Mouse (Mus musculus) adrenal gland, adult (tissue): ENCODE measurements around the gene Vopp1.
"Not testable (repeated sequence)": the region's sequence is repeated elsewhere in the genome, so short reads cannot be mapped to it uniquely, and the experiment has no call there.

Experiments used
- DNase-seq, 2 experiments: peaks; one replicate each; pipeline ENCODE4 v3.0.0; 2022 to 2023; ENCODE audit warnings: low spot score in 1 of 2; ENCODE audit not compliant: inconsistent age in 2 of 2

Gene Vopp1

DNA sequence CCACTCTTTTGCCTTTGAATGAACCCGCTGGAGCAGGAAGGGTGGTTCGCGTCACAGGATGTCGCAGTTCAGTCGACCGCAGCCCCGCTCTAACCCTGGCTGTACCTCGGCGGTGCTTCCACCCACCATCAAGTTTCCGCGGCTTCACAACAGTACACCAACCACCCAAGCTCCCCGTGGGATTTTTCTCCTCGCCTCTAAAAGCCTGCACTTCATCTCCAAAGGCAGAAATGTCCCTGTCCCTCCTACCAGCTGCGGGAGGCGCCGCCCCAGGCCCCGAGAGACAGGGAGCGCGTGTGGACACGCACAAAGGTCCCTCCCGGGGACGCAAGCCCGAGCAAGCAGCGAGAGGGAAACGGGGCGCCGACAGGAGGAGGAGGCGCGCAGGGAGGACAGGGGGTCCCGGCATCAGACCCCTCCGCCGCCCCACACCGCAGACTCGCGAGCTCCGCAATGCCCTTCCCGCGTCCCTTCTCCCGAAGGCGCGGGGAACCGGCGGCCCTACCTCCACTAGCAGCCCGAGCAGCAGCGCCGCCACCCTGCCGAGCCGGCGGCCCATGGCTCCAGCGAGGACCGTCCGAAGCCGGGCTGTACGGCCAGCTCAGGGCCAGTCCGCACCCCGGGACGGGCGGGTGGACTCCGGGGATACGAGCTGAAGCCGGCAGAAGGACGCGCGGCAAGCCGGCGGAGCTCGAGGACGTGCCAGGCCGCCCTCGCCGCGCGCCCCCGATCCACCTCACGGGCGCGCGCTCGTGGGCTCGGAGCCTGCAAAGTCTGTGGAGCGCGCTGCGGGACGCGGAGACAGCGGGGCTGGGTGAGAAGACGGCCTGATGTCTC lies at the start of gene Vopp1:
TSS of gene Vopp1 (minus strand) at position 738 of the 837 bp plus-strand sequence.
- DNase-seq = peak; percentile 75 to 93

DNA sequence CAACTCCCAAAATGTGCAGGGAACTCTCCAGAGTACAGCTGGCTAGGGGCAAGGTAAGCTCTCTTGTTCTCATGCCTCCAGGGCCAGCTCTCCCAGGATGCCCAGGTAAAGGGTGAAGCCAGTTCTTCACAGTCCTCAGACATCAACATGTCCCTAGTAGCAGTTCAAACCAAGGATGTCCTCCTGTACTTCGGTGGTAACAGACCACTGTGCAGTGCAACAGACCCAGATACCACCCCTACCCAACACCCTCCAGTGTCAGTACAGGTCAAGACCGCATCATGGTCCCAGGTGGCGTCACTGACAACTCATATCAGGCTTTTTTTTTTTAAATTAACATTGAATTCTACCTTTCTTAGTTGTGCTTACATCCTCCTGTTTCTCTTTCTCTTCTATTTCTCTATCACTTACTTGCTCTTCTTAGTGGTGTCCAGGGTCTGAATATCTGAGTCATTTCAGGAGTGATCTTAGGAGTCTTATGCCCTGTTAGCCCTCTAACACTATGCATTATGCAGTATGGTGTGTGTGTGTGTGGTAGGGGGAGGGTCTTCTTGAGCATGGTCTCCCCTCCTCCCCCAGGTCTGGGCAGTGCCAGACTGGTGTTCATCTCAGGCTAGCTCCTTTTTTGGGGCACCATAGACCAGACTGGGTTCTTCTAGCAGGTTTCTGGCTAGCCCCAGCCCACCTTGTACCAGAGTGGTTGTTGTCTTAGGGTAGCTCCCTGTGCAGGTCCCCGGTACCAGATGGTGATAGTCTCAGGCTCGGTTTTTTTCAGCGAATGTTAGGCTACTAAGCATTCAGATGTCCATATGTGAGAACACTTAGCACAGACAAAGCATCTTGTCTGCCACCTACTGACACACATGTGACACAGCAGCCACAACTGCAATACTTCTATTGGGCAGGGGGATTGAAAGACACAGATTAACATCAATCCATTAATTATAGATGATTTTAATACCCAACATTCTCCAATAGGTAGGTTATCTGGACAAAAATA lies 34.4 kb upstream of the Vopp1 start:
- DNase-seq = peak in 1 of 2 experiments; percentile 60

DNA sequence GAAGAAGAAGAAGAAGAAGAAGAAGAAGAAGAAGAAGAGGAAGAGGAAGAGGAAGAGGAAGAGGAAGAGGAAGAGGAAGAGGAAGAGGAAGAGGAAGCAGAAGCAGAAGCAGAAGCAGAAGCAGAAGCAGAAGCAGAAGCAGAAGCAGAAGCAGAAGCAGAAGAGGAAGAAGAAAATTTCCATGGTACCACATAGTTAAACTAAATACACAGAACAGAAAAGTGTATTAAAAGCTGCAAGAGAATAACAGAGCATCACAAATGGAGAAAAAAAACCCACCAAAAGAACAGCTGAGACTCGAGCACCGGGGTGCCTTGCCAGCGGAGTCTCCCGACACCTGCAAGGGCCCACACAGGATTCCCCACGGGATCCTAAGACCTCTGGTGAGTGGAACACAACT lies 26.2 kb upstream of the Vopp1 start:
- DNase-seq = not testable (repeated sequence)

DNA sequence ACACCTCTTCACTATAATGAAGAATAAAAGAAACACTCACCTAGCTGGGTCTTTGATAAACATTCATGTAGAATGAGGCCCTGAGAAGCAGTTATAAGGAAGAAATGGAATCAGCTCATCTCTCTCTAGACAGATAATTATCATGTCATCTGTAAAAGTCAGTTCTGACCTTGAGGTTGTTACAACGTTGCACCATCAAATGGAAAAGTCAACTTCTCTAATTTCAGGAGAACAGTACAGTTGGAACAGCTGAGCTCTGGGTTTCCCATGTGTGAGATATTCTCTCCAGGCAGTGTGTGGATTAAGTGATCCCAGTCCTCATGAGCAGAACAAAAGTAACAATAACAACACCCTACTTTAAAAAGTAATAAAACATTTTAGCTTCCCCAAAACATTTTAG lies 25.3 kb upstream of the Vopp1 start, which contains the start of gene Vmn1r21:
TSS of gene Vmn1r21 (minus strand) at position 58 of the 400 bp plus-strand sequence.
- no peak for DNase-seq

DNA sequence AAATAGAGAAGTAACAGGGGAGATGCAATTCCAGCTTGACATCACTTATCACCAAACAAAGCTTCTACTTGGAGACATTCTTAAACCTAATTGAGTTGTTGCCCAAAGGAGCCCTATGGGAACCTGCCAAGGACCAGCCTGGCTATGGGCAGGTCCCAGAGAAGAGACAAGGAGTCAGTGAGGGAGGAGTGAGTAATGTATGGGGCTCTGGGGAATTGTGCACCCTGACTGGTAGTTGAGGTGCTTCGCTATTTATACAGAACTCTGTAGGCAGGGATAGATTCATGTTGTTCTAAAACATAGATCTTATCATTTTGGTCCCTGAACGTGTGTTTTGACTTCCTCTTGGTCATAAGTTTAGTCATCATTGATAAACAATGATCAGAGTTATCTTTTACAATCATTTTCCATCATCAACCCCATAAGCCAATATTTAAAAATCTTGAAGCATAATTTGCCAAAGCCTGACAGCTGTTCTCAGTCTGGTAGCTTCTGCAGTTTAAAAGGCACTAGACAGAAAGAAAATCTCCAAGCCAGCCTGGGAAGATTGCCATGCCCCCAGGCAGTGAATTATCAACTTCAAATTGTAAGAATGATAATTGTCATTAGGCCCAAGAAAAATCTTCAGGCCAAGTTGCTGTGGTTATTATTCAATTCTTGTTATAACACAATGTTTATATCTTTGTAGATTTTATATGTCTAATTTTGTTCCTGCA lies 14.9 kb upstream of the Vopp1 start:
- no peak for DNase-seq

DNA sequence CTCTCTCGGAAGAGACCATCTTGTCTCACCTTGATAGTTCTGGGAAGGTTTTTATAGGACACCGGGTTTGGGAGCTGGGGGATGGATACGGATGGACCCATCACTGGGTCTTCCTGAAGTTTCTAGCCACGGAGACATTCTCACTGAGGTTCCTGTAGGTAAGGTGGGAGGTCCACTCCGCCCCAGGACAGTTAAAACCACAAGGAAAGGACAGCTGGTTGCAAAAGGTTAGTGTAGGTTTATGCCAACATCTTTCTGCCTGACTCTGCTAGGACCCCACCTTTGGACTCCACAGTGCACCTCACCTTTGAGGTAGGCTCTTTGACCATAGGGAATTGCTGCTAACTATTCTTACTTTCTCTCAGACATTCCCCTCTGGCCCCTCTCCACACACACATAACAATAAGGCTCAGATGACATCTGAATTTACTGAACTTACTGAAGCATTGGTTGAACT lies 328 bp upstream of the Vopp1 start:
- DNase-seq = no peak

DNA sequence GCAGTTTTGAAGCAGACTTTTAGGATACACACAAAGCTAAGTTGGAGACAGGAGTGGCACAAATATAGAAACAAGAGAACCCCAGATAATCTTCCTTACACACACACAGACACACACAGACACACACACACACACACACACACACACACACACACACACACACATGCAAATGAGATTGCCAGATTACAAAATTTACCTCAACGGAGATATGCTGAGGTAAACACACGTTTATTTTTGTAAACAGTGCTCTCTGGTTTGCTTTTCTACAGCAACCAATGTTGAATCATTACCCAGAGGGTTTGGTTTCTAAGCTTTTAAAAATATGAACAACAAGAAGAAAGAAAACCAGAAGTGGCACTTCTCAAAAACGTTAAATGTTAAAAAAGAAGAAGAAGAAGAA lies 1.5 kb downstream of the Vopp1 start:
- no peak for DNase-seq

DNA sequence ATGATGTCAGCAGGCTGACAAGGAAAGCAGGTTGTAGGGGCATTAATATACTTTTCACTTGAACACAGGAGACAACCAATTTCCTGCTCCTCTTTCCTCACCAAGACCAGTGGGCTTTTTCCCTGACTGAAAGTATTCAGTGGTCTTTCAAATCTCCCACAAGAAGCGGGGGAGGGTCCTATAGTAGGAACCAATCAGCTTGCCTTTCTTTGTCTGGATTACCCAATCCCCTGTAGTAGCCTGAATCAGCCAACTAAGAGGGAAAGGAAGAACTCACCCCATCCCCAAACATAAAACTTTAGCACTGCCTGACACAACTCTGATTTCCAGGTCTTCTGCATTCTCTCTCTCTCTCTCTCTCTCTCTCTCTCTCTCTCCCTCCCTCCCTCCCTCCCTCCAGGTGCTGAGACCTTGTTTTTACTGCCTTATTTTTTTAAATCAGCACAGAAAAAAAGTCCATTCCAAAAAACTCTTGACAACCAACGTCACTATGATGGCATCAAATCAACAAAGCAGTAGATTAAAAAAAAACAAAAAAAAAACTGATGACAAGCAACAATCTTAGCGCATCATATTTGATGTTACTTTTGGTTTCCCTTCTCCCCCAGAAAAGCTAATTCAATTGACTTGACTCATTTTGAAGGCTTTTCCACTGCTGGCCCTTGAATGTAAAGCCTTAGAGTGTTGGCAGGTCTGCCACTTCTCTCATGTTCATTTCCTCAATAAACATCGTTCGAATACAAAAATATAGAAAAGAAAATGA lies 2.1 kb downstream of the Vopp1 start:
- no peak for DNase-seq

DNA sequence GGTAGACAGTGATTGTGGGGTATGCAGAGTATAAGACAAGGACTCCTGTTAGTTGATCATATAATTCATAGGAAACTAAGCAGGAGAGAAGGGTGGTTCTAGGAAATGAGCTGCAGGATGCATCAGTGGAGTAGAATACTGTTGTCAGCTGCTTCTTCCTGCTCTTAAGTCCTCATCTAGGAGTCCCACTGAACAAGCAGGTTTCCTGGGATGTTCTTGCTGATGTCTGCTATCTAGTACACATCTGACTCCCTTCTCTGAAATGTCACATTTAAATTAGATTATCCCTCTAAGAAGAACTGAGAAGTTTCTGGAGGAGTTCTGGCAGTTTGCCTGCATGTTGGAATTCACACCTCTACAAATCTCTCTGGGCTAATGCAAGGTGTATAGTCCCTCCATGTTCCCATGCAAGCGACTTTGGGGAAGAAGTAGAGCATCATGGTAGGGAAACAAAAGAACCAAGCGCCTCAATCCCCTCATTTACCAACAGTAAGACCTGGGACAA lies 10.5 kb downstream of the Vopp1 start:
- DNase-seq = no peak

DNA sequence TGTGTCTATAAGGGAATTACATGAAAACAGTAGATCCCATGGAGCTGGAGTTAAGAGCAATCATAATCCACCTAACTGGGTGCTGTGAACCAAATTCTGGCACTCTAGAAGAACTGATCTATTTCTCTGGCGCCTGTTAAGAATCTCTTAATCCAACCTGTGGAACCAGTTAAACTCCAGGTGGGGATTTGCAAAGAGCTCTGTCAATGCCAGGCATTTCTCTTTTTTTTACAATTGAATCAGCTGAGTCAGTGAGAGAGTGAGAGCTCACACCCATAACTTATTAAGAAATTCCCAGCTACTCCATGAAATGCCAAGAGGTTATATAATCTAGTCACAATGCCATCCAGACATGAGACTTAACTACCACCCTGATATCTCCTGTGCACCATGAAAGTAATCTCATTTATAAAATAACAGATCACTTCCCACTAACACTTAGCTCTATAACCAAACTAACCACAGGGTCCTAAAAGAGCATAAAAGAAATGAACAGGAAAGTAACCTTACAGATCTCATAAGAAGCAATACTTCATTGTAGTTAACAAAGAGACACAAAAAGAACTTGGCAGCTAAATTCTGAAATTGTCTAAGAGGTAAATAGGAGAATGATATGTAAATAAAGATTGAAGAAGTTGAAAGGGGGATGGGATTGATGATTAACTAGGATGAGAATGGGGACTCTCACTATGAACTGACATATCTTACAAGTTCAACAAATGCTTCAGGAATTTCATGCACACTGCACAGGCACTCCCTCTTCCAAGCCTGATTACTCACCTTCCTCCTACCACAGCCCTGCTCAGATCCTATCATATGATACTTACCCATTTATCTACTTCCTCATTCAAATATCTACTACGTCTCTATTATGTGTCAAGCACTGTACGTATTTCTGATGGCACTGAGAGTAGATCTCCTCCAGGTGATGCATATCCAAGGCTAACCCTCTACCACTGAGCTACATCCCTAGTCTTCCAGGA lies 12.9 kb downstream of the Vopp1 start:
- no peak for DNase-seq

DNA sequence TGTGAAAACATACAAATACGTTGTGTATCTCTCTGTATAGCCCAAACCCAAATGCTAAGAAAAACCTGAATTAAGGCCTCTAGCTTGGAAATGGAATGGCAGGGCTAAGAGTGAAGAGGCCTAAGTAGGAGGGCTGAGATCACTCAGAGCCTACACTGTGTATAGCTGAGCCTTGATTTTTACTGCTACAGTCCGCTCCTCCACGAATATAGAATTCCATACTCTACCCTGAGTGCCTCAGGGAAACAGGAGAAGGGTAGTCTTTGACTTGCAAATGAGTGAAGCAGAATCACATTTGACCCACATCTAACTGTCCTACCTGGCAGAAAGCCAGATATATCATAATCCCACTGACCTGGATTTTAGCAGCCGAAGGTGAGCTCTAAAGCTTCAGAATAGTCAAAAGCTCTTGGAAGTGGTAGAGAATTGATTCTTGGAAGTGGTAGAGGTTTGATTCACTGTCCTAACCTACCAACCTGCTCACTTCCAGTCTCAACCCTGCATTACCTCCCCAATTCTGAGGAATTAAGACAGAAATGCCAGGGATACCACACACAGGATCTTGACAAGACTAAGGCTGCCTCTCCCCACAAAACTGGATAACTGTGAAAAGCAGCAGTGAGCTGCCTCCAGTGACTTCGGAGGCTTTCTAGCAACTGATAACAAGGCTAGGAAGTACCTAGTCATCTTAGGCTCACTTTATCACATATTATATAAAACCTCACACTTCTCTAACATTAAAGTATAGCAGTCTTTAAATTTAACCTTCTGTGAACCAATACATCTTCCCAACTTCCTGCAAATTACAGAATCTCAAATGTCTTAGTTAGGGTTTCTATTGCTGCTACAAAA lies 19.5 kb downstream of the Vopp1 start:
- no peak for DNase-seq

DNA sequence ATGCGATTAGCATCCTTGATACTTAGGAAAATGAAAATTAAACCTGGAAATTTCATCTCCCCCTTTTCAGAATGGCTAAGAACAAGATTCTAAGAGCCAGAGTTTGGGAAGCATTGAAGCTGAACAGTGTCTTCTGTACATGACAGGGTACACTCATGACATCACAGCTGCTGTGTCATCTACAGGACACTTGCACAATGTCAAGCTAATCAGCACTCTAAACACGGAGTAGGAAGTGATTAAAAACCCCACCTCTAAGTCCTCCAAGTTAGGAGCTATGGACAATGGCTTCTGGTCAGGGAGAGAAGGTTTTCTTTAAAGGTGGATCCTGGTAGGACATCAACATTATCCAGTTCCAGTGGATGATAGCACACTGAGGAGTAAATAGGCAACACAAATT lies 21.8 kb downstream of the Vopp1 start:
- DNase-seq = no peak

DNA sequence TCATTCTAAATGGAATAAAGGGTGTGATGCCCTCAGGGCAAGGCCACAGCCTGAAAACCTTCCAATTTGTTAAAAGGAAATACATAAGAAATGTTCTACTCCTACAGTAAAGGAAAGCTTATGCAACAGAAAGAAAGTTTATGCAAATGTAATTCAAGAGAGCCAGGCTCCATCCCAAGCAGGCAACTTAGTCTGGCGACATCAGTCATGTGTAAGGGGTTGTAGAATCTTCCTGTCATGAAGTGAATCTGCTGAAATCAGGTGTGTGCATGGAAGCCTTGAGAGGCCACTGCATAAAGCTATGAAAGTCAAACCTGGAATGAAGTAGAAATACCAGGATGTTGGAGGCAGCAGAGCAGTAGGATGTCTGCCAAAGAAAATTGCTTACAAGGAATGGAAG lies 26.0 kb downstream of the Vopp1 start:
- no peak for DNase-seq

DNA sequence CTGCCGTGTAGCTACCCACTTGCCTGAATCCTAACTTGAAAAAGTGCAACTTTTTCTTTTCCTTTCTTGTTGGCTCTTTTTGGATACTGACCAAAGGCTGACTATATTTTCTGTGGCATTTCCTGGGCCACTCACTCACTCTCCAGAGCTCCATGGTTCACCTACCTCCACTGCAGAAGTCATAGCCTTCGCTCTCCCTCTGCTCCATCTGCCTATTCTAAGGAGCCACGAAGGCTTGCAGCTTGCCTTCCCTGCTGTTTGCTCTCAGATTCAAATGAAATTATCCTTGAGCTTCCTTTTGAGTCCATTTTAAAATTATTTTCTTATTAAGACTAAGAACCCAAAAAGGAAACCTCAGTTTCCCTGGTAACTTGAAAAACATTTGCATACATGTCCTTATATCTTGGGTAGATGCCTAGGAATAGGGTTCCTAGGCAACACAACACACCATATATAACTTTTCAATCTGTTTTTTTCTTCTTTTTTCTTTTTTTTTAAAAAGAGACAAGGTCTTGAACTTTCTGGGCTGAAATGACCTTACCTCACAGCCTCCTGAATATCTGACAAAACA lies 28.0 kb downstream of the Vopp1 start:
- no peak for DNase-seq

DNA sequence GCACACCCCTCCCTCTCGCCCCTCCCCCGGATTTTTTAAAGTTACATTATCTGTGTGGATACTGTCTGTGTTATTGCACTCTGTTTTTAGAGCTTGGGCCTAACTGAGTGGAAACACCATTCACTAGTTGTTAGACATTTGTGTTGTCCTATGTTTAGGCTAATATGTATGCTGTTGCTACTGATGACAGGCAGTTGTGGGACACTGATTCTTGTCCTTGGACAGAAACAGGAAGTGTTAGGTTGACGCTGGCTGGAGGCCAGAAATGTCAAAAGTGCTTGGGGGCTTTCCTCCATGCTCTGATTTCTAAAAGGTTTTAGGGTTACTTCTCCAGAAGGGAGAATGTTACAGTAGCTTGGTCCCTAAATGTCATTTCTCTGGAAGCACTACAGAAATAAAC lies 29.1 kb downstream of the Vopp1 start:
- DNase-seq = no peak

DNA sequence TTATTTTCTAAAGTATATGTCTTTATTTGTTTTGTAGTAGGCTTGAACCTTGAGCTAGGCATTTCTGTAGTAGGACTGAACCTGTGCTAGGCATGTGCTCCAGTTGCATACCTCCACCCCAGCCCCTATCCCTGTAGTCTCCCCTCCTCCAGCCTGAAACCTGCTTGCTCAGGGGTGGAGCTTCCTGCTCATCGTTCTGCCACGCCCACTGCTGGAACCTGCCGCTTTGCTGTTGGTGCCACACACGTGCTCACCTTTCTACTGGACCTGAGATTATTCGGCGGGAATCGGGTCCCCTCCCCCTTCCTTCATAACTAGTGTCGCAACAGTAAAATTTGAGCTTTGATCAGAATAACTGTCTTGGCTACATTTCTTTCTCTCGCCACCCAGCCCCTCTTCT lies 32.1 kb downstream of the Vopp1 start:
- DNase-seq = not testable (repeated sequence)

DNA sequence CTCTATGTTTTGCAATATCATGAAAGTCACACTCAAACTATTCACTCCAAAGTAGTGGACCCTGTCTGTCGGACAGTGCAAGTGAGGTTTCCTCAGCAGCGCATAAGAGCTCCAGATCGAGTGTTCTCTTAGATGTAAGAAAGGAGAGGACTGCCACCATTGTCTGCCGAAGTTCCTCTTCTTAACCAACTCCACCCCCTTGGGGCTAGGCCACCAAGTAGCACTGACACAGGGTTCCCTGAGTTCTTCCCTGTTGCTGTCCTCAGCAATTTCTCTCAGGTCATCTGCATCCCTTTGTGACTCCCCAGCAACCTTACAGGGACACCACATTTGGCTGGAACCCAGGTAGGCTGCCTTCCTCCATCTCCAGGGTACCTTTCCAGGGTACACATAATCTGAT lies 34.4 kb downstream of the Vopp1 start:
- no peak for DNase-seq

DNA sequence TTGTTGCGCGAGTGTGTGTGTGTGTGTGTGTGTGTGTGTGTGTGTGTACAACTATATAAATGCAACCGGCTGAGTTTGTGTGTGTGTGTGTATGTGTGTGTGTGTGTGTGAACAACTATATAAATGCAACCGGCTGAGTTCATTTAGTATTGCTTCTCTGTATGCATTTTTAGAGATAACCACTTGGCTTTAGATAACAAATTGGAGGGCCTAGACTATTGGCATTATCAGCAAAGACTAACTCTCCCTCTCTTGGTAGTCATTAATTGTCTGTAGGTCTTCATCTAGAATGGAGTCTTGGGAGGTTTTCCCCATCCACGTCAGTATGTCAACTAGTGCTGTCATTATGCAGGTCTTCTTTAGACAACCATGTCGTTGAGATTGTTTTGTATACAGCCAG lies 37.6 kb downstream of the Vopp1 start:
- DNase-seq = no peak
